Mouse (Mus musculus) E14TG2a.4 (cell line): ENCODE data around the gene Sctr.

Source experiments
- H3K27me3 ChIP-seq: 2 replicates; pipeline ENCODE4 v1.6.1; 2014; ENCODE audit warnings: low read length, control low read depth; ENCODE audit not compliant: insufficient read depth
- H3K36me3 ChIP-seq: 2 replicates; pipeline ENCODE4 v1.6.1; 2014; ENCODE audit warnings: low read length, control low read depth; ENCODE audit not compliant: insufficient read depth
- H3K4me1 ChIP-seq: replicated peaks from 2 replicates; pipeline ENCODE4 v1.6.1; 2014; ENCODE audit warnings: low read depth, low read length, control low read depth
- H3K4me3 ChIP-seq: replicated peaks from 2 replicates; pipeline ENCODE4 v1.5.1; 2014; ENCODE audit warnings: mild to moderate bottlenecking, low read length
- H3K9me3 ChIP-seq: 2 replicates; pipeline ENCODE4 v1.6.1; 2014; ENCODE audit warnings: low read length, control low read depth
- CTCF ChIP-seq: conservative IDR thresholded peaks from 2 replicates; pipeline ENCODE4 v1.5.1; 2014; ENCODE audit warnings: low read length
- NANOG ChIP-seq: IDR thresholded peaks from 2 replicates; pipeline ENCODE4 v1.6.1; 2014; ENCODE audit warnings: borderline replicate concordance, low read length, mixed read lengths
- POU5F1 ChIP-seq: IDR thresholded peaks from 2 replicates; pipeline ENCODE4 v1.6.1; 2014; ENCODE audit warnings: low read length, borderline replicate concordance

Gene Sctr

GRCm38 (mm10) chr1:120054997-120055396 lies 48.3 kb downstream of the Sctr start:
- Histone ChIP-seq H3K27me3 (peaks cover 6% of the 10 kb centered on the region; the same call in 1 of the 2 replicates), H3K4me1 (peaks cover 16% of the 10 kb centered on the region), H3K9me3 (peaks cover 10% of the 10 kb centered on the region), H3K36me3 (no peaks in the 10 kb centered on the region), H3K4me3 (no peak overlapping the region)
- TF ChIP-seq POU5F1 (no peak), NANOG (no peak), CTCF (no peak)

DNA sequence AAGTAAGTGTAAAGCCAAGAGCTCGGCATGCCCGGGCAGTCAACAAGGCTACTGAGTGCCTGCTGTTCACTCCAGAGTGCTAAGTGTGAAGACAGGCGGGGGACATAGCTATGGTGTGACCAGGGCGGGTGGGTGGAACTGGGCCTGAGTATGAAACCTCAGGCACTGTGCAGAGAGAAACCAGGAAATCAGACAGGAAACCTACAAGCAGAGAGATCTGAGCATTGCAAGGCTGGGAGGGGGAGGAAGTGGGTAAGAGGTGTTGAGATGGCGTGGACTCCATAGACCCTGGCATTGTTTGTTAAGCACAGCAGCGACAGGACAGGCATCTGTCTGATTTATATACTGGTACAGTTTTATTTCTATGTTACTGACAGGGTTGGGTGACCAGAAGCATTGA lies 48.8 kb downstream of the Sctr start:
- no peaks in the 10 kb centered on the region for H3K36me3 ChIP-seq
- H3K4me3 ChIP-seq, result no peak overlapping the region
- peaks cover 10% of the 10 kb centered on the region for H3K9me3 ChIP-seq
- peaks cover 16% of the 10 kb centered on the region for H3K4me1 ChIP-seq
- H3K27me3 ChIP-seq, result peaks cover 6% of the 10 kb centered on the region; the same call in 1 of the 2 replicates
- no peak for TF ChIP-seq NANOG
- no peak for TF ChIP-seq POU5F1
- TF ChIP-seq CTCF, result no peak

DNA sequence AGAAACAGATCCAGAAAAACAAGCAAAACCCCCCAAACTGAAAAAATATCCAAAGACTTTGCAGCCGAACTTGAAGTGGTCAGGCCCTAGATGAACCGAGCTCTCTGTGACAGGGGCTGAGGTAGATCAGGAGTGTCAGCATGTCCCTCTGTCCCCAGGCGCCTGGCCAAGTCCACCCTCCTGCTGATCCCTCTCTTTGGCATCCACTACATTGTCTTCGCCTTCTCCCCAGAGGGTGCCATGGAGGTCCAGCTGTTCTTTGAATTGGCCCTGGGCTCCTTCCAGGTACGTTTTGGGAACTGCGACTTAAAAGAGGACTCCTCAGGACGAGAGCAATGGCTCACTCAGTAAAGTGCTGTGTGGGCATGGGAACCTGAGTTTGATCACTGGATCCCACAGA lies 49.5 kb downstream of the Sctr start:
- peaks cover 6% of the 10 kb centered on the region; the same call in 1 of the 2 replicates for H3K27me3 ChIP-seq

DNA sequence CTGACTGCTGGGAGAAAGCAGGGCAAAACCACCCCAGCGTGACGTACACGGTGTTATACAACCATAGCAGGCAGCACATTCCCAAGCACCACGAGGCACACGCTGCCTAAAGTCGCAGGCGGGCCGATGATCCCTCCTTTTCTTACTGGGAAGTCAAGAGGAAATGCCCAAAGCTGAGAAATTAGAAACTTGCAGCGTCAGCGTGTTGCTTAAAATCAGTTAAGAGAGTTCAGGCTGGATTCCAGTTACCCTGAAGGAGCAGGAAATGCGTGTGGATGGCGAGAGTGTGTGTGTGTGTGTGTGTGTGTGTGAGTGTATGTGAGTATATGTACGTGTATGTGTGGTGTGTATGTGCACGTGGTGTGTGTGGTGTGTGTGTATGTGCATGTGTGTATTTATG lies 50.4 kb downstream of the Sctr start:
- peaks cover 9% of the 10 kb centered on the region; the same call in 1 of the 2 replicates for H3K27me3 ChIP-seq
- peaks cover 10% of the 10 kb centered on the region for H3K9me3 ChIP-seq
- H3K4me1 ChIP-seq, result peaks cover 14% of the 10 kb centered on the region; the same call in 1 of the 2 replicates
- TF ChIP-seq CTCF, result no peak
- TF ChIP-seq NANOG, result no peak
- TF ChIP-seq POU5F1, result no peak
- no peaks in the 10 kb centered on the region for H3K36me3 ChIP-seq
- H3K4me3 ChIP-seq, result no peak overlapping the region

More for the DNA sequence above, 49.5 kb downstream of the Sctr start:
- H3K9me3 ChIP-seq, result peaks cover 10% of the 10 kb centered on the region
- no peak overlapping the region for H3K4me3 ChIP-seq
- peaks cover 16% of the 10 kb centered on the region for H3K4me1 ChIP-seq
- TF ChIP-seq NANOG (no peak), POU5F1 (no peak), CTCF (no peak)
- H3K36me3 ChIP-seq, result no peaks in the 10 kb centered on the region

DNA sequence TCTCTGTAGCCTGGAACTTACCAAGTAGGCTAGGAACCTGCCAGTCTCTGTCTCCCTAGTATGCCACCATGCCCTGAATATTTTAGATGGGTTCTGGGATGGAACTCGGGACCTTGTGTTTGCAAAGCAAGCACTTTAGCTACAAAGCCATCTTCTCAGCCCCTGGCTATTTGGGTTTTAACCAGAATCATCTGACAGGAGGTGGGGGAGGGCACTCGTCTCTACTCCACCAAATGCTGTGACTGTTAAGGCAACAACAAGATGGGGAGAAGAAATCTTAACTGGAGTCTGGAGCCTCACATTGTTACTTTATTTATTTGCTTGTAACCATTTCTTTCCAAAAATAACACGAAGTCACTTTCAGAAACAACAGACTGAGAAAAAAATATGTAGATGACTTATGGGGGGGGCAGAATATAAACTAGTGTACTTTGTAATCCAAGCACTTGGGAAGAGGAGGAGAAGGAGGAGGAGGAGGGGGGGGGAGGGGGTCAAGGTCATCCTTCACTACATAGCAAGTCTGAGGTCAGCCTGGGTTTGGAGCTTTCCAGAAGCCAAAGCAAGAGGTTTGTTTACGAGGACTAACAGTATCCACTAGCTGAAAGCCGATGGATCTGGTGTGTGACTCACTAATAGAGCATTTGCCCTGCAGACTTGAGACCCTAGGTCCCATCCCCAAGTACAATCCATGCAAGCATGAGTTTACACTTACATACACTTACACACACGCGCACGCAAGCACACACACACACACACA lies 51.2 kb downstream of the Sctr start:
- peaks cover 10% of the 10 kb centered on the region; the same call in 1 of the 2 replicates for H3K27me3 ChIP-seq
- H3K36me3 ChIP-seq, result no peaks in the 10 kb centered on the region
- H3K9me3 ChIP-seq, result peaks cover 9% of the 10 kb centered on the region
- H3K4me3 ChIP-seq, result no peak overlapping the region
- TF ChIP-seq POU5F1 (no peak), CTCF (no peak), NANOG (no peak)
- peaks cover 15% of the 10 kb centered on the region; the same call in 1 of the 2 replicates for H3K4me1 ChIP-seq

DNA sequence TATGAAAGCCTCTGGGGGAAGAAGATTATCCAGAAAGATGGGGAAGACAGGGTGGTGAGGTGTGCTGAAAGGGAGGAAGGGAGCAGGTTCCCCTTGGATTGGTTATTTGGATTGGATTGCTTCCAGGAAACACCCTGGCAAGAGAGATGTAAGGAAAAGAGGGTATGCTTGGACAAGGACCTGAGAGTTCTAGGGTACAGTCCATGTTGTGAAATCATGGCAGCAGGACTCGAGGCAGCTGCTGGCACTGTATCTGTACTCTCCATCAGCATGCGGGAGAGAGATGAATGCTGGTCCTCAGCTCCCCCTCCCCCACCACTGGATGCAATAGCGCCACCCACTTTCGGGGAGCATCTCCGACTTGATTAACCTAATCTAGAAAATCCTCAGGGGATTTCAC lies 54.0 kb downstream of the Sctr start:
- peaks cover 17% of the 10 kb centered on the region; the same call in 1 of the 2 replicates for H3K27me3 ChIP-seq
- H3K9me3 ChIP-seq, result no peaks in the 10 kb centered on the region
- no peaks in the 10 kb centered on the region for H3K36me3 ChIP-seq
- H3K4me3 ChIP-seq, result no peak overlapping the region
- no peak for TF ChIP-seq NANOG
- no peak for TF ChIP-seq POU5F1
- no peak for TF ChIP-seq CTCF
- peaks cover 25% of the 10 kb centered on the region for H3K4me1 ChIP-seq

- TF ChIP-seq CTCF (no peak), POU5F1 (no peak), NANOG (no peak)
- H3K27me3 ChIP-seq, result peaks cover 11% of the 10 kb centered on the region; the same call in 1 of the 2 replicates
- H3K36me3 ChIP-seq, result peaks cover under 1% of the 10 kb centered on the region; the same call in 1 of the 2 replicates
- peaks cover 29% of the 10 kb centered on the region for H3K4me1 ChIP-seq
- no peaks in the 10 kb centered on the region for H3K9me3 ChIP-seq
- no peak overlapping the region for H3K4me3 ChIP-seq
Observed at GRCm38 (mm10) chr1:120062231-120062630, 55.5 kb downstream of the Sctr start.

GRCm38 (mm10) chr1:120064036-120064682 lies 57.5 kb downstream of the Sctr start:
- Histone ChIP-seq H3K9me3 (no peaks in the 10 kb centered on the region), H3K4me3 (no peak overlapping the region), H3K4me1 (peaks cover 30% of the 10 kb centered on the region), H3K27me3 (peaks cover 11% of the 10 kb centered on the region; the same call in 1 of the 2 replicates), H3K36me3 (peaks cover 9% of the 10 kb centered on the region; the same call in 1 of the 2 replicates)
- no peak for TF ChIP-seq POU5F1
- TF ChIP-seq CTCF, result no peak
- TF ChIP-seq NANOG, result no peak
